Mouse (Mus musculus) splenic B cell, adult 2 months (primary cell): ENCODE results near the gene Abcf1.
A peak's percentile ranks its signal among the peaks of the same experiment; 100 is the strongest.
"Not testable (repeated sequence)": the region's sequence is repeated elsewhere in the genome, so short reads cannot be mapped to it uniquely, and the experiment has no call there.

Source experiments
- DNase-seq: peaks from one replicate; pipeline ENCODE4 v3.0.0-alpha.2; 2011; ENCODE audit warnings: low read depth, low spot score
- H3K27me3 ChIP-seq: 2 replicates; pipeline ENCODE4 v1.6.1; 2012; ENCODE audit warnings: mild to moderate bottlenecking, low read length, moderate library complexity, mixed read lengths; ENCODE audit not compliant: control insufficient read depth, poor library complexity, insufficient read depth, severe bottlenecking
- H3K36me3 ChIP-seq: 2 replicates; pipeline ENCODE4 v1.6.1; 2012; ENCODE audit warnings: mild to moderate bottlenecking, low read length, moderate library complexity, mixed read lengths; ENCODE audit not compliant: control insufficient read depth, poor library complexity, insufficient read depth, severe bottlenecking

Gene Abcf1

DNA sequence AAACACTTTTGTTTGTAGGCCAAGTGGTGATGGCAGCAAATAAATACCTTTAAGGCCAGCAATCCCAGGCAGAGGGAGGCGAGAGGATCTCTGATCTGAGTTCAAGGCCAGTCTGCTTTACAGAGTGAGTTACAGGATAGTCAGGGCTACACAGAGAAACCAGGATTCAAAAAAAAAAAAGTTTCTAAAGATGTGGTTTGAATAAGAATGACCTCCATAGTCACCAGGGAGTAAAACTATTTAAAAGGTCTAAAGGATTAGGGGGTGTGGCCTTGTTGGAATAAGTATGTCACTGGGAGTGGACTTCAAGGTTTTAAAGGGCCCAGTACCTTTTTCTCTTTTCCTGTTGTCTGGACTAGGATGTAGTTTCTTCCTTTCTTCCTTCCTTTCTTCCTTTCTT is 29.6 kb downstream of the Abcf1 start:
- Histone ChIP-seq H3K36me3 (no peaks in the 10 kb centered on the region), H3K27me3 (no peaks in the 10 kb centered on the region)
- DNase-seq, result no peak

- Histone ChIP-seq H3K36me3 (no peaks in the 10 kb centered on the region), H3K27me3 (no peaks in the 10 kb centered on the region)
- no peak for DNase-seq
Measured at GRCm38 (mm10) chr17:35939108-35939507, 30.5 kb downstream of the Abcf1 start.

DNA sequence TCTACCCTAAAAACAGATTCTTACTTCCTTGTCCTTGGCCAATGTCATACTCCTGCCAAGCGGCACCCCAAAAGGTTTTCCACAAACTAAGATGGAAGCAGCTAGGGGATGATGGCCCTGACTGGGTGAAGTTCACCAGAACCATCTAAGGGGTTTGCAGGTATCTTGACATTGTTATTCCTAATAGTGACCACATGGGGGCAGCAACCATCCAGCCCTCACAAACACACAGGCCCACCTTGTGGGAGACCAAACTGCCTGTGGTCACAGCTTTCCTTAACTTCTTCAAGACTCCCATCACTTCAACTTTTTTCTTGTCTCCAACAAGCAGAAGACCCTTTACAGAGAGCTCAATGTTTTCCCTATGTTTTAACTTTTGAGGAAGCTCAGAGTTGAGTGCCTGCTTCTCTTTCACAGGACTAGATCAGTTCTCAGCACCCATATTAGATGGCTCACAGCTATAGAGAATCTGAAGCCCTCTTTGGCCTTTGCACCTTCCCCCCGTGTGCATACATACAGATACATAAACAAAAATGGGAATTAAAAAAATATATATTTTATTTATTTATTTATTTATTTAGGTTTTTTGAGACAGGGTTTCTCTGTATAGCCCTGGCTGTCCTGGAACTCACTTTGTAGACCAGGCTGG is 31.7 kb downstream of the Abcf1 start:
- peak; percentile 87 for DNase-seq
- H3K36me3 ChIP-seq, result no peaks in the 10 kb centered on the region
- no peaks in the 10 kb centered on the region for H3K27me3 ChIP-seq

GRCm38 (mm10) chr17:35935763-35936162 is 33.8 kb downstream of the Abcf1 start:
- DNase-seq, H3K36me3 ChIP-seq, H3K27me3 ChIP-seq: not testable (repeated sequence)

DNA sequence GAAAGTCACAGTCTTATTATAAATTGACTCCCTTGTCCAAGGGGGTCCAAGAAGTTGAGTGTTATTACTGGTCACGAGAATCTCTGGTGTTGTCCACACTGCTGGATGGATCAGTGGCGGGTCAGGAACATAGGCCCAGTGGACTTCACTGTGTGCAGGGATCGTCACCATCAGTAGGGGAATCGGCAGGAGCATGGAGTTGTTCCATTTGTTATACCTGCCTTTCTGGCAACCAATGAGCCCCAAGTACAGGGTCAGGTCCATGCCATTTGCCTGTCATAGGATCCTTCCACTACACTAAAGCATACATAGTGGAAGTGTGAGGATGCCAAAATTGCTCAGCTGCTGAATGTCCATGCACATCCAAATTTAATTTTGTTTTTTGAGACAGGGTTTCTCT is 37.0 kb downstream of the Abcf1 start:
- Histone ChIP-seq H3K27me3 (no peaks in the 10 kb centered on the region), H3K36me3 (peaks cover 17% of the 10 kb centered on the region)
- no peak for DNase-seq

GRCm38 (mm10) chr17:35930627-35931026 is 38.9 kb downstream of the Abcf1 start:
- DNase-seq, result no peak
- H3K27me3 ChIP-seq, result no peaks in the 10 kb centered on the region
- peaks cover 28% of the 10 kb centered on the region for H3K36me3 ChIP-seq

- DNase-seq, result no peak
- Histone ChIP-seq H3K27me3 (no peaks in the 10 kb centered on the region), H3K36me3 (peaks cover 33% of the 10 kb centered on the region)
Measured at GRCm38 (mm10) chr17:35929534-35929933, 40.0 kb downstream of the Abcf1 start.

- Histone ChIP-seq H3K36me3 (peaks cover 35% of the 10 kb centered on the region), H3K27me3 (no peaks in the 10 kb centered on the region)
- DNase-seq, result no peak
Measured at GRCm38 (mm10) chr17:35927471-35927870, 42.1 kb downstream of the Abcf1 start.

DNA sequence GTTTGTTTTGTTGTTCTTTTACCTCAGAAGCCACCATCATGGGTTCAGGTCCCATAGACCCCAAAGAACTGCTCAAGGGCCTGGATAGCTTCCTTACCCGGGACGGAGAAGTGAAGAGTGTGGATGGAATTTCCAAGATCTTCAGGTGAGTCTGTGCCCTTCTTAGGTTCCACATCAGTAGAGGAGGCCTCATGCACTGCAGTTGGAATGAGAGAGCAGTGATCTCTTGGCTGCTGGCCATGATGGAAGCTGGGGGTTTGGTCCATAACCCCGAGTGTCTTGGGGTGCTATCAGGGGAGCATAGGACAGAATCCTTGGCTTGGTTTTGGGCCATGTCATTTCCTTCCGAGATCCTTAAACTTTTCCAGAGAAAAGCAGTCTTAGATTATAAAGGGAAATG is 46.3 kb downstream of the Abcf1 start:
- H3K36me3 ChIP-seq, result peaks cover 24% of the 10 kb centered on the region
- H3K27me3 ChIP-seq, result no peaks in the 10 kb centered on the region
- DNase-seq, result no peak

- no peaks in the 10 kb centered on the region for H3K27me3 ChIP-seq
- H3K36me3 ChIP-seq, result peaks cover 22% of the 10 kb centered on the region
- DNase-seq, result no peak
Measured at GRCm38 (mm10) chr17:35922566-35922965, 47.0 kb downstream of the Abcf1 start.

DNA sequence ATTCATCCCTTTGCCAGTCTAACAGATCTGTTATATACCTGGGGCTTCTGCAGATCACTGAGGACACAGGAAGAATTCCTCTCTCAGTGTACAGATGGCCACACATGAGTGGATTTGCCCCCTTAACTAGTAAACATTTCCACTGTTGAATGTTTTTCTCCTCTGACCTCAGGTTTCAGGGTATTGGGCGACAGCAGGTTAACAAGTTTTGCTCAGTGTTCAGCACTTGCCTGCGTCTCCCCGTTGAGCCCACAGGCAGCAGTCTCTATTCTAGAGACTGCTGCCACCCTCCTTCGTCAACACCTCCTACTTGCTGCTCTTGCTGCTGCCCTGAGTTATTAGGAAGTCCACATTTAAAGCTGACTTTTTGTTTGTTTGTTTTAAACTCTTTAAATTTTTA is 47.9 kb downstream of the Abcf1 start:
- H3K36me3 ChIP-seq, result peaks cover 24% of the 10 kb centered on the region
- H3K27me3 ChIP-seq, result no peaks in the 10 kb centered on the region
- no peak for DNase-seq

- DNase-seq, result peak; percentile 54
- Histone ChIP-seq H3K36me3 (peaks cover 19% of the 10 kb centered on the region; the same call in 1 of the 2 replicates), H3K27me3 (no peaks in the 10 kb centered on the region)
Measured at GRCm38 (mm10) chr17:35920862-35921562, 48.5 kb downstream of the Abcf1 start.

- H3K27me3 ChIP-seq, result no peaks in the 10 kb centered on the region
- H3K36me3 ChIP-seq, result peaks cover 19% of the 10 kb centered on the region; the same call in 1 of the 2 replicates
- no peak for DNase-seq
Measured at GRCm38 (mm10) chr17:35920384-35920783, 49.2 kb downstream of the Abcf1 start.

GRCm38 (mm10) chr17:35919864-35920301 is 49.7 kb downstream of the Abcf1 start:
- H3K27me3 ChIP-seq, result no peaks in the 10 kb centered on the region
- peaks cover 17% of the 10 kb centered on the region; the same call in 1 of the 2 replicates for H3K36me3 ChIP-seq
- no peak for DNase-seq

- Histone ChIP-seq H3K36me3 (peaks cover 13% of the 10 kb centered on the region; the same call in 1 of the 2 replicates), H3K27me3 (no peaks in the 10 kb centered on the region)
- peak; percentile 97 for DNase-seq
Measured at GRCm38 (mm10) chr17:35919060-35919715, 50.4 kb downstream of the Abcf1 start.
